Mouse (Mus musculus) yolk sac, embryonic 10.5 days (tissue): ENCODE data around the gene Gm10309.

ENCODE experiments used
- DNase-seq: peaks from one replicate; pipeline ENCODE4 v3.0.0-alpha.2; 2017; ENCODE audit warnings: low spot score

The Gm10309 gene

GRCm38 (mm10) chr17:86470160-86470559 is 34.9 kb downstream of the Gm10309 start:
- DNase-seq: no peak

- DNase-seq: no peak
Measured at GRCm38 (mm10) chr17:86467967-86468366, 37.1 kb downstream of the Gm10309 start.

GRCm38 (mm10) chr17:86467291-86467898 is 37.6 kb downstream of the Gm10309 start:
- DNase-seq: peak; percentile 71

- peak; percentile 55 for DNase-seq
Measured at GRCm38 (mm10) chr17:86466871-86467270, 38.2 kb downstream of the Gm10309 start.

GRCm38 (mm10) chr17:86466412-86466811 is 38.6 kb downstream of the Gm10309 start:
- peak; percentile 70 for DNase-seq

- peak; percentile 57 for DNase-seq
Measured at GRCm38 (mm10) chr17:86465865-86466264, 39.2 kb downstream of the Gm10309 start.

GRCm38 (mm10) chr17:86464689-86465363 is 40.2 kb downstream of the Gm10309 start:
- DNase-seq: peak; percentile 71

- no peak for DNase-seq
Measured at GRCm38 (mm10) chr17:86464197-86464596, 40.8 kb downstream of the Gm10309 start.

- DNase-seq: no peak
Measured at GRCm38 (mm10) chr17:86463369-86463768, 41.7 kb downstream of the Gm10309 start.

GRCm38 (mm10) chr17:86460645-86461430 is 44.2 kb downstream of the Gm10309 start:
- DNase-seq: no peak

GRCm38 (mm10) chr17:86458302-86458980 is 46.6 kb downstream of the Gm10309 start:
- DNase-seq: no peak

GRCm38 (mm10) chr17:86456512-86456911 is 48.5 kb downstream of the Gm10309 start:
- DNase-seq: no peak

GRCm38 (mm10) chr17:86454351-86454706 is 50.7 kb downstream of the Gm10309 start:
- DNase-seq: no peak

GRCm38 (mm10) chr17:86453673-86454350 is 51.2 kb downstream of the Gm10309 start:
- DNase-seq: no peak

GRCm38 (mm10) chr17:86452934-86453333 is 52.1 kb downstream of the Gm10309 start:
- no peak for DNase-seq
